Mouse (Mus musculus) cerebral cortex, adult 2 months (tissue): ENCODE results near the gene Smyd3.

Experiments
- WGBS: fragments of 180-500 bp; shearing (Covaris S2); methylation state at CpG from one replicate; pipeline ENCODE4 v1.1.7; 2018; 5-methylcytosine and 5-hydroxymethylcytosine counted together

The Smyd3 gene

DNA sequence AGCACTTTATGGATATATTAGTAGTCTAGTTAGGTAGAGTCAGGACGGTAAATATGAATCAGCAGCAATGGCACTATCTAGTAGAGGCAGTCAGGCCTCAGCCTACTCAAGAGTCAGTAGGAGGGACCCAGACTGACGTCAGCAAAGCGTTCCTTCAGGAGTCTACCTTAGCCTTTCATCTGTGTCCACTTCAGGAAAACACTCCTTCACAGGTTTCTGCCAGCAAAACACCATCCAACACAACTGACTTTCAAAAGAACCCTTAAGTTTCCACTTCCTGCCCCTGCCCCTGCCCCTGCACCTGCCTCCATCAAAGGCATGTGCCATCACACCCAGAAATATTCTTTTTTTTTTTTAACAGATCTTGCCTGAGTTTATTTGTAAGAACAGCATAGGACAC is 2.1 kb upstream of the Smyd3 start:
- WGBS, result 89% methylated on average over 3 of the region's 3 CpGs

DNA sequence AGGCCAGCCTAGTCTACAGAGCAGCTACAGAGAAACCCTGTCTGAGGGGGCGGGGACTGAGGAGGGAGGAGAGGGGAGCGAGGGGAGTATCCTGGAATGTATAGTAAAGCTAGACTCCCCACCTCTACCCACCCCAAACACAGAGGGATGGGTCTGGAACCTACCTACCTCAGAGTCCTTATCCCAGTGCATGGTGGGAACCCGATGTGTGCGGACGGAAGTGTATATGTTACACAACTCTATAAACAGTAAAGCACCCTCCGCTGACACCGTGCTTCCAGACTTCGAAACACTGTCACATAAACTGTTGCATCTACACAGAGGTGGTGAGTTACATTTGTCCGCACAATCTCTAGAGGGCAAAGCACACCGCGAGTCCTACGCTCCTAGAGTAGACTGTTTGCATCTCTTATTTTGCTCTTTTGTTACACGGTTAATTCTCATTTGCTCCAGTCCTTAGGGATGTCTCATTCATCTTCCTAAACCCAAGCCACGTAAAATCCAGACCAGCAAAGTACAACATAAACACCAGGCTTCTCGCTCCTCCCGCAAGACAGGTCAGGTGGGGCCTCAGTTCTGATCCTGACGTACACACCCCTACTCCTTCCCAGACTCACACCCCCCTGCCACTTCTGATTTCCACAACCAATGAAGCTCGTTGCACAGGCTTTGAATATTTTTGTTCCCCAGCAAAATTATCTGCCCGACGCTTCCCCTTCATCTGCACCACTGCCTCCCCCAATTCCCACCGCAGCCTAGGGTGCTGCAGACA is 714 bp downstream of the Smyd3 start:
- 1% methylated on average over 21 of the region's 21 CpGs for WGBS

DNA sequence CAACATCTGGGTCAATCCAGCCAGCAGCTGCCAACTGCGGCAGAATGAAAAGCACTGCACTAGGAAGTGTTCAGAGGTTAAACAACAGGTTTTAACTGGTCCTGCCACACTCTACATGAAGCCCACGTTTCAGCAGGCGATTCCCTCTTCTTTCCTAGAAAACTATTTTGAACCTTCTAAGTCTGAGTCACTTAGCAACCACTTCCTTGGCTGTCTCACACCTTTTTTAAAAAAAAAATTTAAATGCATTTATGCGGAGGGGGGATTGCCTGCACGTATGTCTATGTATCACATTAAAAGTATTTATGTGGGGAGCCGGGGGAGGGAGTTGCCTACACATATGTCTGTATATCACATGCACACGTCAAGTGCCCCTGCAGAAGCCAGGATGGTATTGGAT is 5.9 kb downstream of the Smyd3 start:
- 48% methylated on average over 7 of the region's 7 CpGs for WGBS

DNA sequence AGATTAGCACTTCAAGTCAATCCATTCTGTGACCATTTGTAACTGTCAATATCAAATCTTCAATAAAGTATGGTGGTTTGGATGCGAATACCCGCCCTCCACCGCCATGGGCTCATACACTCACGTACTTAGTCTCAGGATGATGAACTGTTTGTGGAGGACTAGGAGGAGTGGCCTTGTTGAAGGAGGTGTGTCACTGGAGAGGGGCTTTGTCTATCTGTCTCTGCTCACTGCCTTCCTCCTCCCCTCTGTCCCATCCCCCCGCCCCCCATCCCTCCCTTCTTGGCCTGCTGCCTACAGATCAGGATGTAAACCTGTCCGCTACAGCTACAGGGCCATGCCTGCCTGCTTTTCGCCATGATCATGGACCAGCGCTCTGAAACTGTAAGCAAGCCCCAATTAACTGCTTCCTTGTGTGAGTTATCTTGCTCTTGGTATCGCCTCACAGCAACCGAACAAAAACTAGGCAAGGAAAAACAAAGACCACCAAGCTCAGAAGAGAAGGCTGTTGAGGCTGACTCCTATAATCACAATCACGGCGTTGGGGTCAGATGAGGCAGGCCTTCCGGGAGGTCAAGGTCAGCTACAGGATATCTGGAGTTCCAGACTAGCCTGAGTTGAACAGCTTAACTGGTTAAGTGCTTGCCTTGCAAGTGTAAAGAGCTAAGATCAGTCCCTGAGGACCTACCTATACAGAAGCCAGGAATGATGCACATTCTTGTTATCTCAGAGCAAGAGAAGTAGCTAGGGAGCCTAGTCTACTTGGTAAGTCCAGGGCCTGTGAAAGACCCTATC is 7.1 kb downstream of the Smyd3 start:
- 86% methylated on average over 13 of the region's 13 CpGs for WGBS

DNA sequence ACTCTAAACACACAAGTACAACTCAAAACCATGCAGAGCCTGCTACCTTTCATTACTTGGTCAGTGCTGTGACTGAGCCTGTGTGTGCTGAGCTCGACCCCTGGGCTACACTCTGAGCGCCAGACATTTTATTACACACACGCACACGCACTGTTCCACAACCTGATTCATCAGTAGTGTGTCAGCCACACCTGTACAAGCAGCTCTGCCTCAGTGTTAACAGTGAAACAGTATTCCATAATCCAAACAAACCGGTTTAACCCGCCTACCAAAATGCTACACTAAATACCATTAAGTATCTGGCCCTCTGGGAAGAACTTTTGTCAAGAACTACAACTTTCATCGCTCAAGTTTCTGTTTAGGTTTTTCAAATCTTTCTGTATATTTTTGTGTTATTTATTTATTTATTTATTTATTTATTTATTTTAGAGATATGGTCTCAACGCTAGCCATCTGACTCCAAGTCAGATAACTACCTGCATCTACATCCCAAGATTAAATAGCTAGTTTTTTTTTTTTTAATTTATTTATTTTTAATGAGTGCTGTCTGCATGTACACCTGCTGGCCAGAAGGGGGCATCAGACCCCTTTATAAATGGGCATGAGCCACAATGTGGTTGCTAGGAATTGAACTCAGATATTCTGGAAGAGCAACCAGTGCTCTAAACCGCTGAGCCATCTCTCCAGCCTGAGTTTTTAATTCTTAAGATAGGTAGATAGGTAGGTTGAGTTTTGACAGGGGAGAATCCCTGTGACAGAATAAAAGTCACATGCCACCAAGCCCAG is 11.1 kb downstream of the Smyd3 start:
- WGBS, result 72% methylated on average over 9 of the region's 9 CpGs

DNA sequence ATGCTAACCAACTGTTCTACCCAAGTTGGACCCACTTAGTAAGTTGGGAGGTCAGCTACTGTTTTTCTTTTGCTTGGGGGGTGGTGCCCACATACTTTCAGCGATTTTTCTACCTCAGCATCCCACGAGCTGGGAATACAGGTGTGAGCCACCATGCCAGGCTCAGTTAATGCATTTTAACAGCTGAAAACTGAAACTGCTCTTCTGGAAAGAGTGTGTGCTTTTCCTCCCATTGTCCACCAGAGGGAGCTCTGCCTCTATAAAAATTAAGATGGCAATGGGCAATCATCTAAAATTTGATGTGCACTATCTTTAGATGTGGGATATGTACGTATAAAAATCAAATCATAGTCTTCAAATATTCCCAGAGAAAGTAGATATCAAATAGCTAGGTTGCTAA is 15.3 kb downstream of the Smyd3 start:
- 6% methylated on average over 3 of the region's 3 CpGs for WGBS

DNA sequence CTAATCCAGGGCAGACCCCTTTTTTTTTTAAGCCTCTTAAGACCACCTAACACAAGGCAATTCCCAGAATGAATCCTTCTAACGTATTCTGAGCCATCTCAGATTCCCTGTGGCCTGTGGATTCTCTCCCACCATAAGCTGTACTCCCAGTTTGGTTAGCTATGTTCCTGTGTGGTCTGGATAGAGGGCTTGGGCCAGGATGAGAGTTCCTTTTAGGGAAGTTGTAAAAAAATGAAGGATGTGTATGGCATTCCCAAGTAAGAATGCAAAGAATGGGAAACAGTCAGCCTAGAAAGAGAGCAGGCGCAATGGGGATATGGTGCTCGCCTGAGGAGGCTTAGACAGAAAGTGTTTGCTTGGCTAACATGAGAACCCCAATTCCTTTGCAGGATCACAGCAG is 18.6 kb downstream of the Smyd3 start:
- 88% methylated on average over 3 of the region's 3 CpGs for WGBS

DNA sequence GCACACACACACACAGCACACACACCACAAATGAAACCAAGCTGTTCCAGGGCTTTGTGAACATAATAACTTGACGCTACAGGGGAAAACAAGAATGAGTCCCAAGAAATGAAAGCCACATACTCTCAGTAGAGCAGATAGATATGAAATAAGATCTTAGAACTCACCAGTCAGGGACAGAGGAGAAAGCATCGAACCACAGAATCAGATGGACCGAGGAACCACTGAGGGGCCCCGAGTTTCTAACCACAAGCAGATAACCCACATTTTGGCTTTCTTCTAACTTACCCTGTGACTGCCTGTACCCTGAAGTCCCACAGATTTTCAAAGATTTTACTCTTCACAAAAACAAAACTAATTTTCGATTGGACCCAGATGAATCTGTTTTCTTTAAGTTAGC is 24.9 kb downstream of the Smyd3 start:
- 89% methylated on average over 5 of the region's 5 CpGs for WGBS

DNA sequence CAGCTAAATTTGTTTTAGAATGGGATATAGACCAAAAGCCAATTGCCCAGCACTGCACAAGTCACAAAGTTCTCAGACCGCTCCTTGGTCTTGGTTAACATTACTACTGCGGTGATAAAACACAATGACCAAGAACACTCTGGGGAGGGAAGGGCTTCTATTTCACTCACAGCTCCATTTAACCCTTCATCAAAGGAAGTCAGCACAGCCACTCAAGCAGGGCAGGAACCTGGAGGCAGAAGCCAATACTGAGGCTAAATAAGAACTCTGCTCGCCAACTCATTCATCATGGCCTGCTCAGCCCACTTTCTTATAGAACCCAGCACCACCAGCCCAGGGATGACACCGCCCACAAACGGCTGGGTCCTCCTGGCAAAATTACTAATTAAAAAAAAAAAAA is 29.3 kb downstream of the Smyd3 start:
- WGBS, result 90% methylated on average over 5 of the region's 5 CpGs

DNA sequence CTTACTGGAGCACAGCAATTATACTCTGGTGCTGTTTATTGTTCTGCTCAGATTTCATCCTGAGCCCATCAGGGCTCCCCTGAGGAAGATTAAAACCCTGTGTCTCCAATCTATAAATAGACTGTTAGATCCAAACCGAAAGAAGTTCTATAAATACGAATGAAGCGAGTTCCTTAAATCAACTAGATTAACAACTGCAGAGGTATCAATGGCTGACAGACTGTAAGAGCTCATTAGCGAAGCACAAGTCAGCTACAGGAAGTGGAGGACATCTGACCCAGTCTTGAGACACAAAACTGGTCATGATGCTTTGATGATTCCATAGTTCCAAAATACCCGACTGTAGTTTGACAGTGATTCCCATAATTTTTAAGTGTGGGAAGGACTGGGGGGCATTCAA is 29.9 kb downstream of the Smyd3 start:
- 39% methylated on average over 5 of the region's 5 CpGs for WGBS

DNA sequence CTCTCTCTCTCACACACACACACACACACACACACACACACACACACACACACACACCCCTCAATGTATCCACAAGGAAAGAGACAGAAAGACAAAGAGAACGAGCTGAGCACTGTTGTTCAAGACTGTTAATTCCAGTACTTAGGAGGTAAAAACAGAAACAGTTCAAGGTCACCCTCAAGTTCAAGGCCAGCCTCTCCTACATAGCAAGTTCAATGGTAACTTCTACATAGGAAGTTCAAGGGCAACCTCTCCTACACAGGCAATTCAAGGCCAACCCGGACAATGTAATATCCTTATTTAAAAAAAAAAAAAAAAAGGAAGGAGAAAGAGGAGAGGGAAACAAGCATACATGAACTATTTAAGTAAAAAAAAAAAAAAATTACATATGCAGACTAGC is 30.6 kb downstream of the Smyd3 start:
- WGBS, result 82% methylated on average over 2 of the region's 2 CpGs

DNA sequence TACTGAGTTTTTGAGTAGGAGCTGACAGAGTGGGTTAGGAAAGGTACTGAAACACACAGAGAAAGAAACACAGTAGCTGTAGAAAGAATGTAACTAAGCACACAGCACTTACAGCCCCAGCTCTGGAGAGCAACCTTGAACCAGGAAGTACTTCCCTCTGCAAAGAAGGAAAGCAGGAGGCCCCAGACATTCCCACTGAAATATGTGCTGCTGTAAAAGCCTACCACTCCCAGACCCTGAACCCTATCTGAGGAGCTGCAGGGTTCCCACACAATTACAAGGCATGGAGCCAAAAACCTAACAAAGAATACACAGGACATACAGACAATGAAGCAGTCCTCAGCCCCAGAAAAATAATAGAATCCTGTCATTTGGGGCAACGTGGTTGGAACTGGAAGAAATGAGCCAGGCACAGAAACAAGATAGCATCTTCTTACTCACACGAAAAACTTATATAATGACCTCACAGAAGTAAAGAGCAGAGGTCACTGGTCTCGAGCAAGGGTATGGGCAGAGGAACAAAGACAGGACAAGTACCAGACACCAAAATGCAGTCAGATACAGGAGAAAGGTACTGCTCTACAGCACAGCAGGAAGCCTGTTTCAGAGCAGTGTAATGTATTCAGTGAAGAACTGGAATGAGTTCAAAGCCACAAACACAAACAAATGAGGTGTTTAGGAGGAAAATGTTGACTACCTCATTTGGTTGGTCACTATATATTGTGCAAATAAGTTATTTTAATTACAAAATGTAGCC is 31.9 kb downstream of the Smyd3 start:
- 32% methylated on average over 3 of the region's 3 CpGs for WGBS

DNA sequence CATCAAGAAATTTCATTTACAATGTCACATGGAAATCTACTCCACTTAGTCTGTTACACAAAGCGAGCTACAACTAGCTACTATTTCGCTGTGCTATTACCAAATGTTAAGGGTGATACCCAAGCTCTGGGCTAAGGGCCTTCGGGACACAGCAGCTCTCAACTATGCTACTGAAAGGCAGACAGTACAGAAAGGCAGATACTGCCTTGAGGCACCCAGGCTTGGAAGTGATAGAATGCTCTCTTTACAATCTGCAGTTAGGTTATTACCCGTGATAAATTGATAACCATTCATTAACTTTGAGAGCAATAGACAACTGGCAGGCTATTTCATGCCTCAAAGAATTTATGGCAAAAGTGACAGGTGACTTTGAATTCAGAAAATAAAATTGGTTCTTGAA is 37.0 kb downstream of the Smyd3 start:
- WGBS, result 93% methylated on average over 4 of the region's 4 CpGs

DNA sequence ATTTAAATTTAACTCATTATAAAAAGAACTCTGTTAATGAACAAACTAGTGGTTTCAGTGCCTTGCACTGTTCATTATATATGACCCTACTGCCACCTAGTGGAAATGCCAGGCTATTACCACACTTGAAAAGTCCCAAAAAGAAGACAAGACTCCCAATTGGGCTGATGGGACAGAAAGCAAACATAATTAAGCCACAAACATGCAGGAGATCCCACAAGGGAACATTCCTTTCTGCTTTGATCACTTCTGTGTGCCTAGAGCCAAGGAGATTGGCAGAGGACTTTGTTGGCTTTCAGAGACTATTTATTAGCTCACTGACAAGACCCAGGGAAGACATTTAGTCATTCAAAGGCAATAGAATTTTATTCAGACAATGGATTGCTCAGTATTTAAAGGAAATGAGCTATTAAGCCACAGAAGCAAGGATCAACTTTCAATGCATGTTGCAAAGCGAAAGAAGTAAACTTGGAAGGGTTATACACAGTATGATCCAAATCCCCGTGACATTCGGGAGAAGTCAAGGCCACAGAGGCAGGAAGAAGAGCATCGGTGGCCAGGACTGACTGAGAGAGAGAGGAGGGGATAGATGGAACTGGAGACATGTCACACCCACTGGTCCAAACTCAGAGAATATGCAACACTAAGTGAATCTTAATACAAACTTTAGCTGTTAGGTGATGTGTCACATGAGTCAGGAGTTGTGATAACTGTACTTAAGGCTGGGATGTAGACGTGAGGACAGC is 40.5 kb downstream of the Smyd3 start:
- 70% methylated on average over 5 of the region's 5 CpGs for WGBS

DNA sequence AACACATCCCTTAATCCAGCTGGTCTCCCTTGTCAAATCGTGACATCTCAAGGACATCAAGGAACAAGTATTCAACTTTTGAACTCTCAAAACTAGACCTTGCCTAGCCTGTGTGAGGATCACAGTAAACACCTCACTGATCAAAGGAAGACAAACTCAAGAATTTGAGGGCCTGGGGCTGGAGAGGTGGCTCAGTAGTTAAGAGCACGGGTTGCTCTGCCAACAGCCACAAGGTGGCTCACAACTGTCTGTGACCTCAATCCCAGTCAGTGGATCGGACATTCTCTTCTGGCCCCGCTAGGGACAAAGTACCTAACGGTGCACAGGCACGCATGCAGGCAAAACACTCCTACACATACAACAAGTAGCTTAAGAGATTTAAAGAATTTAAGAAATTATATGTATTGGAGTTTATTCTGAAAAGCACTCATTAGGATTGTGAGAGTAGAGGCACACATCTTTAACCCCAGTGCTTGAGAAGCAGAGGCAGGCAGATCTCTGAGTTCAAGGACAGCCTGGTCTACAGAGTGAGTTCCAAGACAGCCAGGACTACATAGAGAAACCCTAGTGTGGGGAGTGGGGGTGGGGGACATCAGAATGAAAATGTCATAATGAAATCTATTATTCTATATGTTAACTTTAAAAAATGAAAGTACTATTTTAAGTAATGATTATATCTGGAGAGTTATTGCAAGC is 41.2 kb downstream of the Smyd3 start:
- WGBS, result 45% methylated on average over 6 of the region's 6 CpGs

DNA sequence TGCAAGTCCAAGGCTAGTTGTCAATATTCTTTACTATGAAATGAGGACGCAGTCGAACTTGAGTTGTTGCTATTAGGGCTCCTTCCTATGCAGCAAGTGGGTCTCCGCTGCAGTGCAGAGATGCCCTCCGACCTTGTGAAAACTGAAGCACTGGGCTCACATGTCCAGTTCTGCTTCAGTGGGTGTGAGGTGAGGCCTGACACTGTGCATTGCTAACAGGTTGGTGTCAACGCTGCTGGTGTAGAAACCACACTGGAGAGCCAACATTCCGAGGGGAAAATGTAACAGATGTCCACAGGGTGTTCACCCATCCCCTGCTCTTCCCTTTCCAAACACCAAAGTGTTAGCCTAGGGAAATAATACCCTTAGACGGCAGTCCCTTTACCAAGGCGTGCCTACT is 43.1 kb downstream of the Smyd3 start:
- 84% methylated on average over 8 of the region's 8 CpGs for WGBS

DNA sequence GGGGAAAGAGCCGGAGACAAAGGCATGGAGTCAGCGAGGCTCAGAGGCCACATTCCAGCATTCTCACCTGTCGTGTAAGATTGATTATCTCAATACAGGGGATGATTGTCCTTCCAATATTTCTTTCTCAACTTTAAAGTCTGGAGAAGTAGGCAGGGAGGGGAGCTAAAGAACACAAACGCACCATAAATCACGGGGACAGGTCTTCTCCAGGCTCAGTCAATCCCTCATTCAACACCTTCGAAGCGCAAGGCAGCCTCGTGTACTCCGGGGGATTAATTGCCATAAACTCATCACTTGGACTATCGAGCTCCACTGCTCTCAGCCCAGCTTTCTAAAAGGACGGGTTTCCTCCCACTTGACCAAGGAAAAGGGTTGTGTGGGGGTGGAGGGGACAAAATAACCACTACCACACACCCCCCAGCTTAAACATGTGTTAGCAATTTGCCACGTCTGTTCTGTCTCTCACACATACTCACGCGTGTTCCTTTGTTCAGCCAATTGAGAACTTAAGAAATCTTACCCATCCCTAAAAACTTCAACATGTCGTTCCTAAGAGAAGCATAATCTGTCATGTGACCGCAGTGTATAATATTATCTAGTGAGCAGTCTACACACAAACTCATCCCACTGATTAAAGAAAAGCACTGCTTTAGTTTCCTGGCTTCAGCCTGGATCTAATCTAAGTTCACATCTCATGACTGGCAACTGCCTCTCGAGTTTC is 43.8 kb downstream of the Smyd3 start:
- 91% methylated on average over 17 of the region's 17 CpGs for WGBS

DNA sequence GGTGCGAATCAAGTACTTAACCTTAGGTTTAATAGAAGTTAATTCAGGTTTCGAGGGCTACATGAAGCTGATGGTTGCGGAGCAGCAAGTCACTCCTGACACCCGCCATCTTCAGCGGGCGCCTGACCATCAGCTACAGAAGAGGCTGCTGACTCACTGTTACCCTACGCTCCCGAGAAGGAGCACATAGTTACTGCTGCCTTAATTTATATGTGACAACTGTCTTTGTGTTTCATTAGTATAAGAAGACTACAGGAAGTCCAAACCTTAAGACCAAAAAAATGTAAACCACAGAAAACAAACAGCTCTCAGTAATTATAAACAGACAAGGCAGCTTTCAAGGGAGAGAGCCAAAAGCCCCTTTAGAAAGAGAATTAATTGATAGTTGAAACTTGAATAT is 49.9 kb downstream of the Smyd3 start:
- 84% methylated on average over 8 of the region's 8 CpGs for WGBS

DNA sequence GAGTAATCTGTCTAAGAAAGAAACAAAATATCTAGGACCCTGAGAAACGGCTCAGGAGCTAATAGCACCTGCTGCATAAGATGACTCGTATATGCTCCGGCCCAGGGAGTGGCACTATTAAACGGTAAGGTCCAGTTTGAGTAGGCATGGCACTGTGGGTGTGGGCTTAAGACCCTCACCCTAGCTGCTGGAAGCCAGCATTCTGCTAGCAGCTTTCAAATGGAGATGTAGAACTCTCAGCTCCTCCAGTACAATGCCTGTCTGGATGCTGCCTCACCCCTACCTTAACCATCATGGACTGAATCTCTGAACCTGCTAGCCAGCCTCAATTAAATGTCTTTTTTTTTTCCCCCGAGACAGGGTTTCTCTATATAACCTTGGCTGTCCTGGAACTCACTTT is 55.5 kb downstream of the Smyd3 start:
- WGBS, result 95% methylated on average over 5 of the region's 5 CpGs
